In the genomic region with DNA sequence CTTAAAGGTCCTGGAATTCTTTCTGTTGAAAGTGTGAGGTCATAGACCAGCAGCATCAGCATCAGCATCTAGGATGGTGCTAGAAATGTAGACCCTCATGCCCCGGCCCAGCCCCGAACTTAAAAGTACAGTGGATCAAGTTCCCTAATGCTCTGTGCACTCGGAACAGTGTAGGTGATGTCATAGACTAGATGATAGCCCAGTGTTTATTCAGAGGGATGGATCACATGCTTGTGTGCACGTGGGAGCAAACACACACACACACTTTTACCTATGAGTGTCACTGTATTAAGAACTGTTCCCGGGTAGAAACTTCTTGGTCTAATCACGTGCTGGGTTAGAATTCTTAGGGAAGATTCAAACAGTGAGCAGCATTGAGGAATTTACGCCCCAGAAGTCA, we compare ENCODE assay signal across 21 mouse cellular contexts. TPM values are rescaled to one million over a fixed set of nuclear protein-coding genes. Genes with fewer than 3 reads are reported as not detected.
A peak's percentile ranks its signal among the peaks of the same experiment; 100 is the strongest.
DNase-seq lines count a peak whose midpoint lies in the region; ATAC-seq and TF ChIP-seq lines count a peak whose summit lies in the region.
"Had no signal": no experiment of that assay in that cellular context is flagged by ENCODE, and none has a peak within 500 bp of the region (broad histone marks: within the 10 kb centered on the region; RNA-seq: fewer than 3 reads in every experiment).

No protein-coding gene starts in this region.

- ATAC-seq in liver, embryonic 12.5 days = no peak
- ATAC-seq in embryonic facial prominence, embryonic 15.5 days (ENCODE audit: insufficient number of reproducible peaks, low FRiP score, low TSS enrichment, low read depth) = no peak
- ATAC-seq: activated CD4-positive, CD25-positive, alpha-beta regulatory T cell, adult 4 months; forebrain, embryonic 16.5 days; Patski had no signal

- peaks cover 51% of the 10 kb centered on the region for H3K36me3 ChIP-seq in heart, adult 2 months (ENCODE audit: control insufficient read depth, insufficient read depth, low read length)
- no peaks in the 10 kb centered on the region; the same call in 1 of the 2 replicates for H3K36me3 ChIP-seq in liver, adult 2 months (ENCODE audit: control insufficient read depth, insufficient read depth, low read length)
- no peaks in the 10 kb centered on the region for H3K36me3 ChIP-seq in liver, embryonic 12.5 days
- no peaks in the 10 kb centered on the region for H3K36me3 ChIP-seq in embryonic facial prominence, embryonic 15.5 days
- H3K36me3 ChIP-seq: forebrain, embryonic 12.5 days; heart, embryonic 10.5 days; hindbrain, embryonic 12.5 days had no signal

- H3K4me3 ChIP-seq in heart, adult 2 months = no peak overlapping the region
- H3K4me3 ChIP-seq in liver, adult 2 months (ENCODE audit: insufficient read depth, low read depth, low read length) = no peak overlapping the region
- no peak overlapping the region for H3K4me3 ChIP-seq in liver, embryonic 12.5 days
- no peak overlapping the region for H3K4me3 ChIP-seq in brown adipose tissue, adult 24 weeks (ENCODE audit: insufficient read depth, low read depth, low read length)
- no peak overlapping the region for H3K4me3 ChIP-seq in embryonic facial prominence, embryonic 15.5 days (replicated peaks)
- H3K4me3 ChIP-seq: forebrain, embryonic 12.5 days; heart, embryonic 10.5 days; hindbrain, embryonic 12.5 days had no signal

- WGBS in heart, adult 2 months = 66% methylated on average over 7 of the region's 7 CpGs
- WGBS in liver, adult 2 months = 58% methylated on average over 7 of the region's 7 CpGs
- WGBS in liver, embryonic 12.5 days (ENCODE audit: insufficient replicate concordance) = 60% methylated on average over 7 of the region's 7 CpGs
- 72% methylated on average over 7 of the region's 7 CpGs for WGBS in embryonic facial prominence, embryonic 15.5 days

- peaks cover 58% of the 10 kb centered on the region for H3K4me1 ChIP-seq in heart, adult 2 months (ENCODE audit: control insufficient read depth, insufficient read depth, low read length)
- H3K4me1 ChIP-seq in liver, adult 2 months (ENCODE audit: control insufficient read depth, insufficient read depth, low read length) = peaks cover 21% of the 10 kb centered on the region
- peaks cover 3% of the 10 kb centered on the region; the same call in 1 of the 2 replicates for H3K4me1 ChIP-seq in liver, embryonic 12.5 days
- H3K4me1 ChIP-seq in brown adipose tissue, adult 24 weeks (ENCODE audit: control insufficient read depth, insufficient read depth, insufficient read length, low read length) = peaks cover 53% of the 10 kb centered on the region
- peaks cover 33% of the 10 kb centered on the region for H3K4me1 ChIP-seq in embryonic facial prominence, embryonic 15.5 days

- TF ChIP-seq CTCF in heart, adult 2 months (IDR thresholded peaks at IDR 0.05) = no peak
- TF ChIP-seq CTCF in liver, adult 2 months (IDR thresholded peaks at IDR 0.05; ENCODE audit: low read depth, low read length) = no peak

- intact Hi-C loops in heart, adult 2 months (cut with DNase I) = no loop called here

- no peaks in the 10 kb centered on the region for H3K9me3 ChIP-seq in liver, embryonic 12.5 days (replicated peaks)
- no peaks in the 10 kb centered on the region for H3K9me3 ChIP-seq in embryonic facial prominence, embryonic 15.5 days (replicated peaks)
- H3K9me3 ChIP-seq: forebrain, embryonic 12.5 days; heart, embryonic 10.5 days; hindbrain, embryonic 12.5 days had no signal

- no peak for TF ChIP-seq EP300 in heart, adult 2 months (IDR thresholded peaks at IDR 0.05; ENCODE audit: insufficient read depth, low read depth, low read length)

- TF ChIP-seq POLR2A in heart, adult 2 months (IDR thresholded peaks at IDR 0.05; ENCODE audit: insufficient read depth, low read depth, low read length) = no peak
- TF ChIP-seq POLR2A in liver, adult 2 months (IDR thresholded peaks at IDR 0.05; ENCODE audit: extremely low read depth, insufficient read depth, low read length) = no peak

- no peaks in the 10 kb centered on the region for H3K27me3 ChIP-seq in heart, adult 2 months (ENCODE audit: control insufficient read depth, insufficient read depth, low read length)
- no peaks in the 10 kb centered on the region for H3K27me3 ChIP-seq in liver, adult 2 months (ENCODE audit: control insufficient read depth, insufficient read depth, low read length)
- H3K27me3 ChIP-seq in liver, embryonic 12.5 days (replicated peaks) = peaks cover 19% of the 10 kb centered on the region
- H3K27me3 ChIP-seq in embryonic facial prominence, embryonic 15.5 days = no peaks in the 10 kb centered on the region
- H3K27me3 ChIP-seq: CH12.LX; forebrain, embryonic 12.5 days; hindbrain, embryonic 12.5 days; Patski had no signal

- DNase-seq in heart, adult 2 months = no peak
- DNase-seq in heart, adult 11 months = no peak
- DNase-seq in liver, adult 2 months (ENCODE audit: extremely low read depth, low read depth, low spot score) = peak; percentile 54
- no peak for DNase-seq in thymus, postnatal 25 days
- DNase-seq: adrenal gland, postnatal 14 days; cerebellum, adult 18-20 months; cerebellum, adult 9-11 months; cerebellum, postnatal 36 days; gastrocnemius, postnatal 14 days; heart, postnatal 10 days; heart, postnatal 4 days had no signal

- no peak overlapping the region for H3K4me2 ChIP-seq in liver, embryonic 12.5 days
- H3K4me2 ChIP-seq in embryonic facial prominence, embryonic 15.5 days (replicated peaks) = no peak overlapping the region
- H3K4me2 ChIP-seq: forebrain, embryonic 12.5 days; hindbrain, embryonic 12.5 days had no signal

- H3K27ac ChIP-seq in heart, adult 2 months = peak overlapping the region; percentile 34; the same call in 1 of the 2 replicates
- H3K27ac ChIP-seq in liver, adult 2 months (replicated peaks; ENCODE audit: insufficient read depth, low read depth, low read length) = no peak overlapping the region
- no peak overlapping the region for H3K27ac ChIP-seq in liver, embryonic 12.5 days
- 0 out of 2 replicates have a peak overlapping the region, but pooled peaks have one; percentile 25 for H3K27ac ChIP-seq in brown adipose tissue, adult 24 weeks (replicated peaks; ENCODE audit: low read depth, low read length)
- H3K27ac ChIP-seq in embryonic facial prominence, embryonic 15.5 days (replicated peaks) = peak overlapping the region; percentile 29; the same call in 1 of the 2 replicates
- H3K27ac ChIP-seq: forebrain, embryonic 12.5 days; hindbrain, embryonic 12.5 days had no signal

- H3K9ac ChIP-seq in heart, adult 2 months (ENCODE audit: low read depth, low read length) = no peak overlapping the region
- no peak overlapping the region for H3K9ac ChIP-seq in liver, adult 2 months (ENCODE audit: low read depth, low read length)
- no peak overlapping the region for H3K9ac ChIP-seq in liver, embryonic 12.5 days
- H3K9ac ChIP-seq in embryonic facial prominence, embryonic 15.5 days = no peak overlapping the region
- H3K9ac ChIP-seq: forebrain, embryonic 12.5 days; hindbrain, embryonic 12.5 days had no signal

- H3K79me2 ChIP-seq in heart, adult 2 months (replicated peaks; ENCODE audit: control insufficient read depth, insufficient read depth, low read length) = peaks cover 7% of the 10 kb centered on the region
- H3K79me2 ChIP-seq in liver, adult 2 months (ENCODE audit: control insufficient read depth, insufficient read depth, low read length) = peaks cover 72% of the 10 kb centered on the region

RNA-seq across cellular contexts. Expression of gene Epas1, which starts 33.0 kb away (rescaled TPM):
- 100 to 1,000 TPM; 244 to 277 TPM for total RNA-seq in heart, adult 2 months (2021)
- 115 and 119 TPM in 2 replicates for polyA plus RNA-seq in heart, adult 2 months (2012; rRNA removed)
- 41.3 and 59.0 TPM in 2 replicates for total RNA-seq in liver, adult 2 months (2014; rRNA removed)
- 34.8 and 39.4 TPM in 2 replicates for polyA plus RNA-seq in liver, adult 2 months (2012; rRNA removed)
- polyA plus RNA-seq in liver, embryonic 12.5 days (2016; fragmentation: Nextera tagmentation; extraction: Ambion mirVana) = 1.3 and 1.9 TPM in 2 replicates
- 196 and 238 TPM in 2 replicates for polyA plus RNA-seq in brown adipose tissue, adult 24 weeks (2012; ENCODE audit: insufficient read depth, insufficient read length, missing spikeins)
- 6.0 and 9.8 TPM in 2 replicates for polyA plus RNA-seq in embryonic facial prominence, embryonic 15.5 days (2015; fragmentation: Nextera tagmentation; extraction: Ambion mirVana)

Comparison
In these comparisons a context has a peak if more than half of its experiments do, and no peak if none do; other contexts are left out.
1. H3K27ac ChIP-seq: peak in heart, adult 2 months (single experiment), brown adipose tissue, adult 24 weeks (single experiment) and embryonic facial prominence, embryonic 15.5 days (single experiment); none in liver, adult 2 months (single experiment) and liver, embryonic 12.5 days (single experiment).